Mouse (Mus musculus) kidney, adult 2 months (tissue): ENCODE data around the gene Akap10. TPM values are rescaled to one million over a fixed set of nuclear protein-coding genes. Genes with fewer than 3 reads are reported as not detected.
A peak's percentile ranks its signal among the peaks of the same experiment; 100 is the strongest.

Experiments
- DNase-seq: peaks from one replicate; pipeline ENCODE4 v3.0.0; 2021
- H3K27ac ChIP-seq: fragments of 200-500 bp; 2 replicates; pipeline ENCODE4 v1.5.1; 2012; ENCODE audit warnings: low read depth, low read length, control low read depth, inconsistent platforms; ENCODE audit not compliant: insufficient read depth
- H3K27me3 ChIP-seq: fragments of 200-500 bp; replicated peaks from 2 replicates; pipeline ENCODE4 v1.6.1; 2012; ENCODE audit warnings: mild to moderate bottlenecking, moderate library complexity, low read length, inconsistent platforms; ENCODE audit not compliant: control insufficient read depth, insufficient read depth
- H3K36me3 ChIP-seq: fragments of 200-500 bp; 2 replicates; pipeline ENCODE4 v1.6.1; 2012; ENCODE audit warnings: mild to moderate bottlenecking, moderate library complexity, low read length, inconsistent platforms; ENCODE audit not compliant: control insufficient read depth, insufficient read depth
- H3K4me1 ChIP-seq: fragments of 200-500 bp; 2 replicates; pipeline ENCODE4 v1.6.1; 2011; ENCODE audit warnings: low read length; ENCODE audit not compliant: control insufficient read depth, insufficient read depth
- H3K4me3 ChIP-seq: fragments of 200-500 bp; 2 replicates; pipeline ENCODE4 v1.5.1; 2011; ENCODE audit warnings: mild to moderate bottlenecking, low read depth, low read length, control low read depth; ENCODE audit not compliant: insufficient read depth
- CTCF ChIP-seq: fragments of 200-500 bp; conservative IDR thresholded peaks from 2 replicates; pipeline ENCODE4 v1.5.1; 2011; ENCODE audit warnings: low read depth, mild to moderate bottlenecking, control low read depth, low read length, moderate library complexity, mixed read lengths; ENCODE audit not compliant: insufficient read depth, insufficient read length
- POLR2A ChIP-seq: fragments of 200-500 bp; IDR thresholded peaks from one replicate; pipeline ENCODE4 v1.6.1; 2011; ENCODE audit warnings: low read depth, low read length, control low read depth
- WGBS: fragments of 180-500 bp; shearing (Covaris S2); methylation state at CpG from one replicate; pipeline ENCODE4 v1.1.7; 2018; 5-methylcytosine and 5-hydroxymethylcytosine counted together
- polyA plus RNA-seq: library from polyadenylated mRNA; depleted of rRNA; stranded (reverse); fragments of >200 nt; gene quantifications from 2 replicates; pipeline ENCODE4 v1.2.3, GENCODE M21; 2012; rRNA removed

Gene Akap10
- polyA plus RNA-seq = 13.9 and 17.2 TPM in 2 replicates

DNA sequence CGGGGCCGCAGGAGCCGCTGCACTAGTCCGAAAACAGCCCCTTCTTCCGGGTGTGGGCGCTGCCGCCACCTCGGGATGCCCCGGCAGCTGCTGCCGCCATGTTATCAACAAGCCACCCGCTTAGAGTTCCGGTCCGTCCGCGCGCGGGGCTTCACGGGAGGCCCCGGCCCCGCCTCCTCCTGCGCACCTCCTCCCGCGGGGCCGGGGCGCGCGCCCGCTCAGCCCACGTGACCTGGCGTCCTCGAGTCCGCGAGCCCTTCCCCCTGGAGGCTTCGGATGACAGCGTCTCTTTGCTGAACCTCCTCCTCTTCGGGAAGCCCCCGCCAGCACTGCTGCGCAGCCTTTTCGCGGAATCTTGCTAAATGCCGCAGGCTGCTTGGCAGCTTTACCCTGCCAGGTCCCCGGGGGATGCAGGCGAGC, at the start of gene Akap10:
Gene Akap10, minus strand, starts transcription at position 155 of the 420 bp plus-strand sequence.
- under 1% methylated on average over 43 of the region's 43 CpGs for WGBS
- H3K4me1 ChIP-seq = peaks cover 9% of the 10 kb centered on the region
- peak; percentile 97 for DNase-seq
- TF ChIP-seq CTCF (no peak), POLR2A (no peak)
- no peaks in the 10 kb centered on the region for H3K27me3 ChIP-seq
- H3K36me3 ChIP-seq = no peaks in the 10 kb centered on the region
- H3K27ac ChIP-seq = peak within 1 kb of the TSS; percentile 96
- peak within 1 kb of the TSS; percentile 73 for H3K4me3 ChIP-seq

DNA sequence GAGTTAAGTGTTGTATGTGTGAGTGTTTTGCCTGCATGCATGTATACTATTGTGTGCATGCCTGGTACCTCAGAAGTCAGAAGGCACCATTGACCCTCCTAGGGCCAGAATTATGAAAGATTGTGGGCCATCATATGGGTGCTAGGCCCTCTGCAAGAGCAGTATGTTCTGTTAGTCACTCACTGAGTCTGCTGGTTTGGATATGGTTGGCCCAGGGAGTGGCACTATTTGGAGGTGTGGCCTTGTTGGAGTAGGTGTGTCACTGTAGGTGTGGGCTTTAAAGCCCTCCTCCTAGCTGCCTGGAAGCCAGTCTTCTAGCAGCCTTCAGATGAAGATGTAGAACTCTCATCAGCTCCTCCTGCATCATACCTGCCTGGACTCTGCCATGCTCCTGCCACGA, 45.7 kb upstream of the Akap10 start:
- Histone ChIP-seq H3K4me1 (no peaks in the 10 kb centered on the region), H3K4me3 (no peak overlapping the region), H3K27ac (no peak overlapping the region), H3K27me3 (no peaks in the 10 kb centered on the region), H3K36me3 (no peaks in the 10 kb centered on the region)
- DNase-seq = no peak
- no peak for TF ChIP-seq CTCF
- TF ChIP-seq POLR2A = no peak
- WGBS = 67% methylated on average over 1 of the region's 1 CpGs

DNA sequence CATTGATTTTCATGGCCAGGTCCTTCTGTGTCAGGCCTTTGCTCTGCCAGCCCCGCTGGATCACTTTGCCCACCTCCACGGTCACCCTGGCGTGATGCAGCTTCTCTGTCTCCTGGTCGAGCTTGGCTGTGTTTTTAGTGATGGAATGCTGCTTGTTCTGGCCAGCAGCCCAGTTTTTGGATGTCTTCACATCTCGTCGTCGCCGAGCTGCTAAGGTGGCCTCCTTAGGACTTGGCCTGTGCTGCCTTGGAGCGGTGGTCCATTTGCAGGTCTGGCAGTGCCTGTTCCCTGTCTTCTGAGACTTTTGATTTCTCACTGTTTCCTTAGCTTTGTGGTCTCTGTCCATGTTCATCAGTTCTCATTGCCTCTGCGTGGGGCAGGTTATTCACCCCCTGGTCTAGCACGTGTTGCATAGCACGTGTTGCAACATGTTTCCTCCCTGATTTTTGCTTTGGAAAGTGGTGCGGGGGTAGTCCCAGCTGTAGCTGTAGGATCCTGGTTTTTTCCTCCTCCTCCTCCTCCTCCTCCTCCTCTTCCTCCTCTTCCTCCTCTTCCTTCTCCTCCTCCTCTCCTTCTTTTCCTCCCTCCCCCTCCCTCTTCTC, 44.2 kb upstream of the Akap10 start:
- H3K4me3 ChIP-seq = no peak overlapping the region
- no peak overlapping the region for H3K27ac ChIP-seq
- no peak for TF ChIP-seq POLR2A
- TF ChIP-seq CTCF = no peak
- H3K4me1 ChIP-seq = no peaks in the 10 kb centered on the region
- no peaks in the 10 kb centered on the region for H3K36me3 ChIP-seq
- no peaks in the 10 kb centered on the region for H3K27me3 ChIP-seq
- DNase-seq = no peak
- 46% methylated on average over 13 of the region's 13 CpGs for WGBS

DNA sequence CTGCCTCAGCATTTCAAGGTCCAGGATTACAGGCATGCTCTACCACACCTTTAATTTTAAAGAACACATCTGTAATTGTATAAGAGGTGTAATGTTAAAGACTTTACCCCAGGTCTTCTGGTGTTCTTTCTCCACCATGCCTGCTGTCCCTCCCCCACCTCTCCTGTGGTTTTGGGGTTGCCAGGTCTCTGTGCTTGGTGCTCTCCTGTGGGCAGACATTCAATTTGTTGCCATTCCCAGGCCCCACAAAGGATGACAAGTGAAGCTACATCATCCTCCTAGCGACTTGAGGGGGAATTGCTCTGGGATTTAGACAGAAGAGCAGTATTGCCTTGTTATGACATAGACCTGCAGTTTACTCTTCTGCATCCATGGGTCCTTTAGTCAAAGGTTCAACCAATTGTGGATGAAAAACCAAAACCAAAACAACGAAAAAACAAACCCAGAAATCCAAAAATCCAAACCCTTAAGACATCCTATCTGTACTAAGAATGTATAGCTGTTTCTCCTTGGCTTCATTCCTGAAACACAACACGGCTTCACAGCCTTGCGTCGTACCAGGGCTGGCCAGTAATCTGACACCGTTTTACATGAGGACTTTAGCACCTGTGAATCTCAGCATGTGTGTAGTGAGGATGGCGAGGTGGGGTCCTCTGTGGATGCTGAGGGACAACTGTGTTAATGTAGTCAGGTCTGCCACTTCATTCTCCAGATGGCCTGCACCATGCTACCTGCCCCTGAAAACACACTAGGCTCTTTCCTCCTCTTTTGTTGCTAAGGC, 41.6 kb upstream of the Akap10 start:
- no peak overlapping the region for H3K4me3 ChIP-seq
- H3K4me1 ChIP-seq = no peaks in the 10 kb centered on the region
- 46% methylated on average over 7 of the region's 7 CpGs for WGBS
- H3K36me3 ChIP-seq = no peaks in the 10 kb centered on the region
- no peak overlapping the region for H3K27ac ChIP-seq
- no peaks in the 10 kb centered on the region for H3K27me3 ChIP-seq
- TF ChIP-seq POLR2A = no peak
- TF ChIP-seq CTCF = no peak
- DNase-seq = no peak

- DNase-seq = peak; percentile 24
- WGBS = 35% methylated on average over 5 of the region's 5 CpGs
- H3K4me3 ChIP-seq = no peak overlapping the region
Measured at GRCm38 (mm10) chr11:61970901-61971300, 40.8 kb upstream of the Akap10 start.

GRCm38 (mm10) chr11:61968875-61969274, 38.8 kb upstream of the Akap10 start:
- WGBS = 96% methylated on average over 2 of the region's 2 CpGs
- Histone ChIP-seq H3K27ac (no peak overlapping the region), H3K4me3 (no peak overlapping the region), H3K36me3 (no peaks in the 10 kb centered on the region), H3K27me3 (no peaks in the 10 kb centered on the region), H3K4me1 (no peaks in the 10 kb centered on the region)
- DNase-seq = no peak
- no peak for TF ChIP-seq CTCF
- no peak for TF ChIP-seq POLR2A

More at GRCm38 (mm10) chr11:61970901-61971300, 40.8 kb upstream of the Akap10 start:
- H3K27me3 ChIP-seq = no peaks in the 10 kb centered on the region
- H3K4me1 ChIP-seq = no peaks in the 10 kb centered on the region
- no peaks in the 10 kb centered on the region for H3K36me3 ChIP-seq
- no peak overlapping the region for H3K27ac ChIP-seq
- no peak for TF ChIP-seq CTCF
- no peak for TF ChIP-seq POLR2A

DNA sequence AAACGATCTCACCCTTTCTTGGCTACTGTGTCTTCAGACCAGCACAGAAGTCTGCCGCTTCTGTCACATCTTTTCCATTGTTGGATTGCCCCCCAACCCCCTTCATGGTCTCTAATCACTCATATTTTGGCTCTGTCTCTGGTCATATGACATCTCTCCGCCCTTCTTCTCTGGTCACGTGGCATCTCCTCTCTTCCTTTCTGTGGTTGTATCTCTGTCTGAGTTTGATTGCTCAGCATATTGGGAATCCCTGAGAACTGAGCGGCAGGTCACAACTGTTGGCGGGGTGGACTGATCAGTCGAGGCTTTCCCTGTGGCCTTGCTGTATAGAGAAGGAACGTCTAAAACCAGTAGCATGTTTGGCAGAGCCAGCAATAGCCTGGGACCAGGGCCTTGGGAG, 37.0 kb upstream of the Akap10 start:
- H3K27me3 ChIP-seq = no peaks in the 10 kb centered on the region
- no peak overlapping the region for H3K4me3 ChIP-seq
- no peak for DNase-seq
- no peaks in the 10 kb centered on the region for H3K4me1 ChIP-seq
- TF ChIP-seq POLR2A (no peak), CTCF (no peak)
- no peak overlapping the region for H3K27ac ChIP-seq
- H3K36me3 ChIP-seq = no peaks in the 10 kb centered on the region
- WGBS = 83% methylated on average over 8 of the region's 8 CpGs
